Mouse (Mus musculus): ENCODE data around the gene Gna13. TPM values are rescaled to one million over a fixed set of nuclear protein-coding genes. Genes with fewer than 3 reads are reported as not detected.

Gna13 gene
- polyA plus RNA-seq, 1 experiment, result 4.0 TPM

DNA sequence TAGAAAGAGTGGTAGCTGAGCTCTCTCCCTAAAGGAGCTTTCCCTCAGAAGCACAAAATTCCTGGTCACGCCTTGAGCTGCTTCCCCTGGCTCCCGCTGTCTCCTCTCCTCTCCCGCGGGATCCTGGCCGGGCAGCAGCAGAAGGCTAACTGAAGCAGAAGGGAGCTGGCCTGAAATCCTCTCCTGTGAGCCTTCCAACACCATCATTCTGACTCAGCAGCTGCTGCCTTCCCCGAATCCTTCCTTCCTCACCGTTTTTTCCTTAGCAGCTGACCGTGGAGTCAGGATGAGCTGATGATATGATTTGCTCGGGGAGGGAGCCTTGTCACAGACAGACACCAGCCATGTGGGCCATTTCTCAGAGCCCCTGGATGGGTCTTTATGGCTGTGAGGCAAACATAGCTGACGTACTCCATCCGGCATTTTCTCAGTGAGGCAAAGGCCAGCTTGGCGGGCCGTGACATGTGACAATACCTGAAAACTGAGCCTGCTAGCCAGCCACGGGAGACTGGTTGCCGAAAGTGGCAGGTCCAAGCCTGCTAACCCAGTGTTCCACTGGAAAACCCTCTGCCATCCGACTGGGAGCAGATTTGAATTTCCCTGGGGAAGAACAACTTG lies 6.8 kb upstream of the Gna13 start:
- Histone ChIP-seq H3K9me3 (ENCODE audit: control insufficient read depth, low read length) (no peaks in the 10 kb centered on the region), H3K4me3 (replicated peaks) (no peak overlapping the region), H3K36me3 (ENCODE audit: control insufficient read depth) (no peaks in the 10 kb centered on the region), H3K27me3 (ENCODE audit: control insufficient read depth) (no peaks in the 10 kb centered on the region), H3K4me1 (ENCODE audit: control insufficient read depth) (peaks cover 26% of the 10 kb centered on the region)
- TF ChIP-seq GATA1 (IDR thresholded peaks at IDR 0.05; ENCODE audit: low read length) (no peak), TAL1 (IDR thresholded peaks at IDR 0.05; ENCODE audit: low read length) (no peak)

DNA sequence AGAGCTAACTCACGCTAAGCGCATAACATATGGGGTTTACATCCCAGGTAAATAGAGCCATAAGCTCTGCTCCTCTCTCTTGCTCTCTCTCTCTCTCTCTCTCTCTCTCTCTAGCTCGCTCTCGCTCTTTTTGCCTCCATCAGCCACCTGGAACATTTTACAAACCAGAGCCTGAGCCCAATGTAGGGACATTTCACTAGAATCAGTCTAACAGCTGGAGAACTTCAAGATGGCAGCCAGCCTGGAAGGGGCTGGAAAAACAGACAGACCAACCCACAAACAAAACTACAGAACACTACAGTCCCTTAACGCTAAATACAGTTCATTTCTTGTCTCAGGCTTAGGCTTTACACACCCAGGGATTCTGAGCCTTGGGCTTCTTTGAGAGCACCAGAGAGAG lies 5.5 kb upstream of the Gna13 start:
- Histone ChIP-seq H3K9me3 (ENCODE audit: control insufficient read depth, low read length) (no peaks in the 10 kb centered on the region), H3K27me3 (ENCODE audit: control insufficient read depth) (no peaks in the 10 kb centered on the region), H3K36me3 (ENCODE audit: control insufficient read depth) (no peaks in the 10 kb centered on the region), H3K4me3 (replicated peaks) (no peak overlapping the region), H3K4me1 (ENCODE audit: control insufficient read depth) (peaks cover 38% of the 10 kb centered on the region)
- TF ChIP-seq GATA1 (IDR thresholded peaks at IDR 0.05; ENCODE audit: low read length), result no peak
- no peak for TF ChIP-seq TAL1 (IDR thresholded peaks at IDR 0.05; ENCODE audit: low read length)

DNA sequence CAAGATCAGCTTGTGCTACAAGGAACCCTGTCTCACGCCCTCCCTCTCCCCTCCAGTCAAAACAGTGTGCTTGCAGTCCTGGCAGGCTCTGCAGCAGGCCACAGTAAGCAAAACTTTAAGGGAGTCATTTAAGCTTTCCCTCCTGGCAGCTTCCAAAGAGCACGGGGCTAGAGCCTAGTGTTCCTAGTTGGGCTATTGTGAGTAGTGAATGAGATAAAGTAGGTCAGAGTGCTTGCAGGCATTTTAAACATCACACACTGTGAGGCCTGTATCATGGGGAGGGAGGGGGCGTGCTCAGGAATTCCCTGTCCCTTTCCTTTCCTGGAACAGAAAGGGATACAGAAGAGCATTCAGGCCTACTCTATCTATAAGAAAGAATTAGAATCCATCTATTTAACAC lies 4.1 kb upstream of the Gna13 start:
- no peaks in the 10 kb centered on the region for H3K27me3 ChIP-seq (ENCODE audit: control insufficient read depth)
- H3K4me3 ChIP-seq (replicated peaks), result no peak overlapping the region
- peaks cover 41% of the 10 kb centered on the region for H3K4me1 ChIP-seq (ENCODE audit: control insufficient read depth)
- no peaks in the 10 kb centered on the region for H3K36me3 ChIP-seq (ENCODE audit: control insufficient read depth)
- TF ChIP-seq TAL1 (IDR thresholded peaks at IDR 0.05; ENCODE audit: low read length), result no peak
- TF ChIP-seq GATA1 (IDR thresholded peaks at IDR 0.05; ENCODE audit: low read length), result no peak
- H3K9me3 ChIP-seq (ENCODE audit: control insufficient read depth, low read length), result no peaks in the 10 kb centered on the region

DNA sequence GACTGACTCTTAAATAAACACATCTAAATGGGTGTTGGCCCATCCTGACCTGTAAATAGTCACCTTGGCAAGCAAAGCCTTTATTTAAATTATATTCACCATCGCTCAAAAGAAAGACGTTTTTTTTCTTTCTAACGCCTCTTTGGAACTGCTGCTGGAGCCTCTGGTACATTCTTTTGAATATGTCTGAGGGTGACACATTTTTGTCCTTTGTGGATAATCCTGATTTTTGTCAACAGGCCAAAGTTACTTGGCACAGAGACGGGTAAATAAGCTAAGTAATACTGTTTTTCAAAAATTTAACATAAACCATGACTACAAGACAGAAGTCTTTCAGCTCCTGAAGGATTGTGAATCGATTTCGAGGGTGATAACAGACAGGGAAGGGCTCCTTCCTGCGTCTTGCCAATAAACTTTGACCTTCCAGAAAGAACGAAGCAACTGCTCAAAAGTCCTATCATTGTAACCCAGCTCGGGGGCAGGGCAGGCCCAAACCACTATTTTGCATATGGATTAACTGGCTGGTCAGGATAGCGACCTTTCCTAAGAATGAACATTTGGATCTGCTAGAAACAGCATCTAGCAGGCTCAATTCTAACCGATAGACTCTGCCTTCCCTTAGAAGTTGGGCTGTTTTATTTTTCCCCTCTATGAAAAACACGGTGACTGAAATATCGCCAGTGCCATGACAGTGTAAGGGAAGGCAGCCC lies 3.4 kb upstream of the Gna13 start:
- TF ChIP-seq TAL1 (IDR thresholded peaks at IDR 0.05; ENCODE audit: low read length) (no peak), GATA1 (IDR thresholded peaks at IDR 0.05; ENCODE audit: low read length) (no peak)
- peaks cover 43% of the 10 kb centered on the region for H3K4me1 ChIP-seq (ENCODE audit: control insufficient read depth)

DNA sequence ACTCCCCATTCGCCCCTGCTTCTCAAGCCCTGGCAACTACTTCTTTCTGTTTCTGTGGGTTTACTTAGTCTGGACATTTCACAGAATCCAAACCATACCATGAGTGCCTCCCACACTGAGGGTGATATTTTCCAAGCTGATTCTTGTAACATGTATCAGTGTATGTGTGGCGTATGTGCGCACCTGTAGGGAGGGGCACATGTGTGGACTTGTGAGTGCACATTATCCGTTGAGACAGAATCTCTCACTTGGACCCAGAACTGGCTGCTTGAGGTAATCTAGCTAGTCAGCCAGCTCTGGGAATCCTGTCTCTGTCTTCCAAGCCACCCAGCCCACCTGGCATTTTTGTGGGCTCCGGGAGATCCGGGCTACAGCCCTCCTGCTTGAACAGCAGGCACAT lies 2.5 kb upstream of the Gna13 start:
- no peak overlapping the region for H3K4me3 ChIP-seq (replicated peaks)
- H3K4me1 ChIP-seq (ENCODE audit: control insufficient read depth), result peaks cover 52% of the 10 kb centered on the region
- TF ChIP-seq GATA1 (IDR thresholded peaks at IDR 0.05; ENCODE audit: low read length) (no peak), TAL1 (IDR thresholded peaks at IDR 0.05; ENCODE audit: low read length) (no peak)
- H3K27me3 ChIP-seq (ENCODE audit: control insufficient read depth), result no peaks in the 10 kb centered on the region
- H3K9me3 ChIP-seq (ENCODE audit: control insufficient read depth, low read length), result no peaks in the 10 kb centered on the region
- H3K36me3 ChIP-seq (ENCODE audit: control insufficient read depth), result peaks cover 8% of the 10 kb centered on the region

More for the DNA sequence above, 3.4 kb upstream of the Gna13 start:
- H3K4me3 ChIP-seq (replicated peaks), result peak overlapping the region; percentile 7
- no peaks in the 10 kb centered on the region for H3K36me3 ChIP-seq (ENCODE audit: control insufficient read depth)
- H3K27me3 ChIP-seq (ENCODE audit: control insufficient read depth), result no peaks in the 10 kb centered on the region
- H3K9me3 ChIP-seq (ENCODE audit: control insufficient read depth, low read length), result no peaks in the 10 kb centered on the region

DNA sequence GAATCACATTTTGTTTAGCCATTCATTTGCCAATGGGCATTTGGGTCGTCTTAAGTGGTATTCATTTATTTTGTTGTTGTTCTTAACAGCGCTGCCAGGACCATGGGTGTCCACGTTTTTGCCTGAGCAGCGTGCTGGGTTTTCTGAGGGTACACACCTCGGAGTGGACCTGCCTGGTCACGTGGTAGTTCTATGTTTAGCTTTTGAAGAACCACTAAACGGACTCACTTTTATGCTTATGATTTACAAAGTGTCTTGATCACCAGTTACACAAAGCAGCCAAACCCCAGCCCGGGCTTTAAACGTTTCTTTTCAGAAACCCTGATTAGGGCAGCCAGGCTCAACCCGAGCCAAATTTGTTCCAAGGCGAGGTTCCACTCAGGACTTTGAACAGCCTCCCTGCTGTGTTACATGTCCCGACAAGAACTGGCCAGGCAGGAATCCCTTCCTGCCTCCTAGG lies 2.0 kb upstream of the Gna13 start:
- Histone ChIP-seq H3K4me3 (replicated peaks) (no peak overlapping the region), H3K36me3 (ENCODE audit: control insufficient read depth) (peaks cover 13% of the 10 kb centered on the region), H3K9me3 (ENCODE audit: control insufficient read depth, low read length) (no peaks in the 10 kb centered on the region), H3K4me1 (ENCODE audit: control insufficient read depth) (peaks cover 57% of the 10 kb centered on the region), H3K27me3 (ENCODE audit: control insufficient read depth) (no peaks in the 10 kb centered on the region)
- TF ChIP-seq TAL1 (IDR thresholded peaks at IDR 0.05; ENCODE audit: low read length) (no peak), GATA1 (IDR thresholded peaks at IDR 0.05; ENCODE audit: low read length) (no peak)

DNA sequence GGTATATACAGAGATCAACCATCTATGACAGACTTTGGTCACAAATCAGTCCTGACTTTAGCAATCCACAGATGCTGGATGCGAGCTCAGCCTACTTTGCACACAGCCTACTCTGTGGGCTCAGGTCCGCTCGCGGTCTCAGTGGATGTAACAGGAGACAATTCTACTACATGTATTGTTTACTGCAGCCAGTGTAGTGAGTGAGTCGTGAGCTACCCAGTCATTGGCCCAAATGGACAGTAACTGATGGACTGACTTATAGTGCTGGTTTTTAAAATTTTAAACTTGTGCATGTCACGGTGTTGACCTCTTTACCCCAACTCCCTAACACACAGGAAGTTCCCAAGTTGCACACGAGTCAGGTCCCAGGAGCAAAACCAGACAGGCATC lies 1.4 kb upstream of the Gna13 start:
- Histone ChIP-seq H3K36me3 (ENCODE audit: control insufficient read depth) (peaks cover 20% of the 10 kb centered on the region), H3K4me1 (ENCODE audit: control insufficient read depth) (peaks cover 63% of the 10 kb centered on the region), H3K4me3 (replicated peaks) (peak overlapping the region; percentile 87), H3K9me3 (ENCODE audit: control insufficient read depth, low read length) (no peaks in the 10 kb centered on the region), H3K27me3 (ENCODE audit: control insufficient read depth) (no peaks in the 10 kb centered on the region)
- no peak for TF ChIP-seq GATA1 (IDR thresholded peaks at IDR 0.05; ENCODE audit: low read length)
- no peak for TF ChIP-seq TAL1 (IDR thresholded peaks at IDR 0.05; ENCODE audit: low read length)

DNA sequence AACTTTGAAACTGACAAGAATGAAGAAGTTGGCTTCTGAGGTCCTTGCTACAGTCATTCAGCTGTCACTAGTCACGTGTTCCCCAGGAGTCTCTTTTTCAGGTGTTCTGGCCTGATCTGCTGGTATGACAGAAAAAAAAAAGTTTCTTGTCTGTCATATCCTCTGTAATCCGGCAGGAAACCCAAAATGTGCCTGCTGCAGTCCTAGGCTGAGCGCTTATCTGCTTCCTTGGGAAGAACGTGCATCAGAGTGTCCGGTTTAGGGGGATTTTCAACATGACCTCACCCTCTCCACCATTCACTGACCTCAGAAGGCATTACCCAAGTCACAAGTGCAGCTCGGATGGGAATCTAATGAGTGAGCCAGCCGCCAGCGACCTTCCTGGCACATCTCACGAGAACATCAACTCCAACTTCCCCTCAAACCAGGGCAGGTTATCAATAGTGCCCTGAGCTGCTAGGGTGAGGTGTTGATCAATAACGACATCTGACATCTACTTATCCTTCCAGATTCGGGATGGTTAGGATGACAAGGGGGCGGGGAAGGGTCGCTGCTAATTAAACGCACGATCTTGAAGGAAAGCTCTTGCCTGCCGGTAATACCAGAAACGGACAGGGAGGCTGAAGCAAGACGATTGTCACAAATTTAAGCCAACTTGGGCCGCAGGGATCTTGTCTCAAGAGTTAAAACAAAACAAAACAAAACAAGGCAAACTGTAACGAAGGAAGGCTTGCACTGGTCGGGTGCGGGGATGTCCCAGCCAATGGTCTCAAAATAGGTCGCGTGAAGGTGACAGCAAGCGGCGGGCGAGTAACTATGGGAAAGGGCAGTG lies 784 bp upstream of the Gna13 start:
- no peak for TF ChIP-seq GATA1 (IDR thresholded peaks at IDR 0.05; ENCODE audit: low read length)
- TF ChIP-seq TAL1 (IDR thresholded peaks at IDR 0.05; ENCODE audit: low read length), result no peak
- Histone ChIP-seq H3K4me1 (ENCODE audit: control insufficient read depth) (peaks cover 69% of the 10 kb centered on the region), H3K9me3 (ENCODE audit: control insufficient read depth, low read length) (no peaks in the 10 kb centered on the region), H3K36me3 (ENCODE audit: control insufficient read depth) (peaks cover 26% of the 10 kb centered on the region), H3K27me3 (ENCODE audit: control insufficient read depth) (no peaks in the 10 kb centered on the region), H3K4me3 (replicated peaks) (peak overlapping the region; percentile 87)
